Mouse (Mus musculus): Measurements from ENCODE around the gene P3h2. TPM values are rescaled to one million over a fixed set of nuclear protein-coding genes. Genes with fewer than 3 reads are reported as not detected.

Gene P3h2
- polyA plus RNA-seq, 1 experiment: 2.4 TPM

DNA sequence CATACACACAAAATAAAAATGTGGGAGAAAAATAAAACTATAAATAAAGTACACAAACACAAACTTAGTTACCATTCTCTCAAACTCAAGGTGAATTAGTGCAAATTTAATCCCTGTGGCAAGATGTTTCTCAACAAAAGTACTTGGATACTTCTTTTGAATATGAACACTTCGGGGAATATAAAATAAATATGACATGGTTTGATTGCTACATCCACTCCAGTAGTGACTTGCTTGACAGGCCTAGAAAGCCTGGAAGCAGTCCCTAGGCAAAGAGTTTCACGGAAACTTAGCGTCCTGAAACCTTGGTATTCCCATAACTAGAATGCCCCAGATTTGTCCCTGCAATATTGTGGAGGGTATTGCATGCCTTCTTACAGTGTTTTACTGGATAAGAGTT is 99.8 kb downstream of the P3h2 start:
- no peaks in the 10 kb centered on the region for H3K36me3 ChIP-seq (replicated peaks; ENCODE audit: low read length)
- peaks cover 14% of the 10 kb centered on the region; the same call in 1 of the 2 replicates for H3K4me1 ChIP-seq
- H3K27me3 ChIP-seq (replicated peaks): no peaks in the 10 kb centered on the region
- H3K9me3 ChIP-seq: no peaks in the 10 kb centered on the region
- no peak for TF ChIP-seq GATA1 (IDR thresholded peaks at IDR 0.05; ENCODE audit: borderline replicate concordance, low read length)
- TF ChIP-seq FLI1 (IDR thresholded peaks at IDR 0.05; ENCODE audit: low read length): no peak
- no peak overlapping the region for H3K4me3 ChIP-seq (replicated peaks)

DNA sequence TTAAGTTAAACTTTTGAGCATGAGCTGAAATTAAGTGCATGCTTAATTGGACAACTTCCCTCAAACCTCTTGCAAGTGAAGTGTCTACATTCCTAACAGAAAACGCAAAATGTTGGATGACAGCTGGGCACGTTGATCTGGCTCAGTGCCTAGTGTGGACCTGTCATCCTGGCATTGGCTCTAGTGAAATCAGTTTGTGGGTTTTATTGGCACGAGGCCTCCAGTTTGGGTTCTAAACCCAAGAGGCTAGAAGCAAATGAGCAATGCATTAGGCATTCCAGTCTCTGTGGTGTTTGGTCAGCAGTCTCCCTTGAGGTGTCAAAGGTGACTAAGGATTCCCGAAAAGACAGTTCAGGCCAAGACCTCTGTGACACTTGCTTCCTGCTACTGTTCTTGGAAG is 102.3 kb downstream of the P3h2 start:
- Histone ChIP-seq H3K36me3 (replicated peaks; ENCODE audit: low read length) (no peaks in the 10 kb centered on the region), H3K4me3 (replicated peaks) (no peak overlapping the region), H3K4me1 (peaks cover 18% of the 10 kb centered on the region), H3K27me3 (replicated peaks) (no peaks in the 10 kb centered on the region), H3K9me3 (peaks cover 6% of the 10 kb centered on the region)
- TF ChIP-seq FLI1 (IDR thresholded peaks at IDR 0.05; ENCODE audit: low read length) (no peak), GATA1 (IDR thresholded peaks at IDR 0.05; ENCODE audit: borderline replicate concordance, low read length) (no peak)

DNA sequence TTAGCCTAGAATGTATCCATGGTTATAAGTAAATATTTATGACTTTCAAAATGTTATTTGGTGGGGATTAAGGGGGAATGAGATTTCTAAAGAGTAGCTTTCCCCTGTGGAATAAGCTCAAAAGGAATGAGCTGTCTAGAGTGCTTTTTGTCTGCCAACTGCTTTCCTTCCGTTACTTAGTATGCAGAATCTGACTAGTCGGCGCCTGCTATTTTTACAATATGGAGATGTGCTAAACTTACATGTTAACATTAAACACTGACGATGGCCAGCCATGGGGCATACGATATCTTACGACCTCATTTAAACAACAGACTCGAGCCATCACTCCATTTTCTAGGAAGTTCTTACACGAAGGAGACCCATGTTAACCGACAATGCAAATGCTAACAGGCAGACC is 102.7 kb downstream of the P3h2 start:
- H3K4me3 ChIP-seq (replicated peaks): no peak overlapping the region
- TF ChIP-seq FLI1 (IDR thresholded peaks at IDR 0.05; ENCODE audit: low read length) (no peak), GATA1 (IDR thresholded peaks at IDR 0.05; ENCODE audit: borderline replicate concordance, low read length) (no peak)
- H3K9me3 ChIP-seq: peaks cover 6% of the 10 kb centered on the region
- H3K4me1 ChIP-seq: peaks cover 18% of the 10 kb centered on the region
- H3K36me3 ChIP-seq (replicated peaks; ENCODE audit: low read length): no peaks in the 10 kb centered on the region
- H3K27me3 ChIP-seq (replicated peaks): no peaks in the 10 kb centered on the region

DNA sequence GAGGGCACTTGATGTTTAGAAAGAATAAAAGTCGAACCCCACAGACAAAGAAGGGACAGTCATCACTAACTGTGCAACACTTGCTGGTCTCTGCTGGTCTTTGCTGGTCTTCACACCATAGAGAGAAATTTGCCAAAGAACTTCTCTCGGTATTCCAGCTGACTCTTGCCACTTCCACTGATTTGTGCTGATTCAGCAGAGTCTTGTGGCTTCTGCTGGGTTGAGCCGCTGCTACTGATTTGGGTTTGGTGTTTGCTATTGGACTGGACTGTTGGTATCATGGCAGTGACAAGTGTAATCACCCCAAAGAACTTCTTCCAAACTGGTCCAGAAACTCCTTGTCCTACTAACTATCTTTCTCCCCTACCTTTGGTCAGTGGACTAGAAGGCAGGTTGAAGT is 111.0 kb downstream of the P3h2 start:
- Histone ChIP-seq H3K4me3 (replicated peaks) (no peak overlapping the region), H3K9me3 (peaks cover 6% of the 10 kb centered on the region), H3K36me3 (replicated peaks; ENCODE audit: low read length) (peaks cover 19% of the 10 kb centered on the region), H3K27me3 (replicated peaks) (no peaks in the 10 kb centered on the region), H3K4me1 (peaks cover 4% of the 10 kb centered on the region; the same call in 1 of the 2 replicates)
- TF ChIP-seq GATA1 (IDR thresholded peaks at IDR 0.05; ENCODE audit: borderline replicate concordance, low read length) (no peak), FLI1 (IDR thresholded peaks at IDR 0.05; ENCODE audit: low read length) (no peak)

DNA sequence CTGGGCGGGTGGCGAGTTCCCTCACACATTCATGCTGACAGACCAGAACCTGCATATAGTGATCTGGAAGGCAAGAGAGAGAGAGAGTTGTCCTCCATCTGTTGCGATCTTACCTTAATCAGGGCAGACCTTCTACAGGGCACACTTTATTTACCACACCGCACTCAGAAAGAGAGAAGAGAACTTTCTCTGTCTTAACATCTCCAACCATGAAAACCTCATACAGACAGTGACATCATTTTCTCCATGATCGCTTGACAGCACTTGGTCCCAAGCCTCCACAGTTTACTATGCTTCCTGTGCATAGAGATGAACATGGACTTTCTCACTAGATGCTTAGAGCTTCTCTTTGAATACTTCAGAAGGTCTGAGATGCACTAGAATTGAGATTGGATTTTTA is 118.4 kb downstream of the P3h2 start:
- H3K36me3 ChIP-seq (replicated peaks; ENCODE audit: low read length): peaks cover 17% of the 10 kb centered on the region
- H3K27me3 ChIP-seq (replicated peaks): no peaks in the 10 kb centered on the region
- TF ChIP-seq GATA1 (IDR thresholded peaks at IDR 0.05; ENCODE audit: borderline replicate concordance, low read length): no peak
- no peak for TF ChIP-seq FLI1 (IDR thresholded peaks at IDR 0.05; ENCODE audit: low read length)
- H3K4me1 ChIP-seq: peaks cover 4% of the 10 kb centered on the region; the same call in 1 of the 2 replicates
- H3K9me3 ChIP-seq: no peaks in the 10 kb centered on the region
- H3K4me3 ChIP-seq (replicated peaks): no peak overlapping the region

DNA sequence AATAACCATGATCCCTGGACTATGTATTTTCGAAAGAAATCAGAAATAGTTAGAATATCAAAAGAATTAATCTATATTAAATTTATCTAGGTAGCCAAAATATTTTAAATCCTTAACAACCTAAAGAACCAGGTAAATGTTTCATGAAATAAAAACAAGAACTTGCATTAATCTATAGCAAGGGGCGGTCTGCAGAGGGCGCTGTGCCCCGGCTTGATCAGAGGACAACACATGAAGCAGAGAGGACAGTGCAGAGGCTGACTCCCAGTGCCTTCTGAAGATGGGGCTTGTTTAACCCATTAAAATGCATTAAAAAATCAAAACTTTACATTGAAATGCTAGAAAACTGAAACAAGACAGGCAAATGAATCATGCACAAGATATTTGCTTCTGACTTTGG is 121.9 kb downstream of the P3h2 start:
- no peak for TF ChIP-seq GATA1 (IDR thresholded peaks at IDR 0.05; ENCODE audit: borderline replicate concordance, low read length)
- TF ChIP-seq FLI1 (IDR thresholded peaks at IDR 0.05; ENCODE audit: low read length): no peak
- H3K27me3 ChIP-seq (replicated peaks): no peaks in the 10 kb centered on the region
- peaks cover 14% of the 10 kb centered on the region for H3K36me3 ChIP-seq (replicated peaks; ENCODE audit: low read length)
- H3K4me3 ChIP-seq (replicated peaks): no peak overlapping the region
- H3K9me3 ChIP-seq: no peaks in the 10 kb centered on the region
- peaks cover 3% of the 10 kb centered on the region; the same call in 1 of the 2 replicates for H3K4me1 ChIP-seq

DNA sequence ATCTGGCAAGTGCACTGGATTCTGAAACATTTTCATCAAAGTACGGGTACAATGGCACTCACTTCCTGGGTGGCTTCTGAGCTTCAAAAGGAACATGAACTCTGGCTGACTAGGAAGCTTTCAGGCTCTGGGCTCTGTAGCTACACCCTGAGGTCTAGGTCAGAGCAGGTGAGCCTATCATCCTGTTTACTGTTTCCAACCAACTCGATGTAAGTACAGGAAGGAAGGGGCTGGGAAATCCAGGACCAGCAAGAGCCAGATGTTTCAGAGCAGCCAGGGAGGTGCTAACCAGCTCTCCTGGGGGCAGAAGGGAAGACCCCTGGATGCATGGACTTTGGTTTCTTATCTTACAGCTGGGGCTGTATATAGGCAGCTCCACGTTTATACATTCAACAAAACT is 126.5 kb downstream of the P3h2 start:
- no peak for TF ChIP-seq GATA1 (IDR thresholded peaks at IDR 0.05; ENCODE audit: borderline replicate concordance, low read length)
- TF ChIP-seq FLI1 (IDR thresholded peaks at IDR 0.05; ENCODE audit: low read length): no peak
- Histone ChIP-seq H3K27me3 (replicated peaks) (no peaks in the 10 kb centered on the region), H3K4me3 (replicated peaks) (no peak overlapping the region), H3K4me1 (peaks cover 3% of the 10 kb centered on the region; the same call in 1 of the 2 replicates), H3K9me3 (no peaks in the 10 kb centered on the region), H3K36me3 (replicated peaks; ENCODE audit: low read length) (no peaks in the 10 kb centered on the region)

DNA sequence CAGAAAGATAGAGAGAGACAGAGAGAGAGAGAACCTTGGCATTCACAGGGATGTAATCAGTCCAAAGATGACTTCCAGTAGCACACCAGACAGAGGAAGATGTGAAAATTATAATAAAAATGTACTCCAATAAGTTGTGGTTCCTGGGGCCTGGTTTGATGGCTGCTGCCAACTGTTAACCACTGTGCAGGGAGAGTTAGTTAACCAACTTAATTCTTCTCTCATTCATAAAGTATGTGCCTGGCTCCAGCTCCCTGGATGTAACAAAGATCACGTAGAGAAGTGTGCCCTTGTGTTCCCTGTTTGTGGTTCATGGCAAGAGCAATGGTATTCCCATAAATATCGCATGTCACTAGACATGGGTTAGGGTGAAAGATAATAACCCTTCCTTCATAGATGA is 128.4 kb downstream of the P3h2 start:
- peaks cover 3% of the 10 kb centered on the region; the same call in 1 of the 2 replicates for H3K4me1 ChIP-seq
- no peaks in the 10 kb centered on the region for H3K27me3 ChIP-seq (replicated peaks)
- H3K9me3 ChIP-seq: no peaks in the 10 kb centered on the region
- no peak overlapping the region for H3K4me3 ChIP-seq (replicated peaks)
- TF ChIP-seq GATA1 (IDR thresholded peaks at IDR 0.05; ENCODE audit: borderline replicate concordance, low read length): no peak
- TF ChIP-seq FLI1 (IDR thresholded peaks at IDR 0.05; ENCODE audit: low read length): no peak
- peaks cover 13% of the 10 kb centered on the region for H3K36me3 ChIP-seq (replicated peaks; ENCODE audit: low read length)

DNA sequence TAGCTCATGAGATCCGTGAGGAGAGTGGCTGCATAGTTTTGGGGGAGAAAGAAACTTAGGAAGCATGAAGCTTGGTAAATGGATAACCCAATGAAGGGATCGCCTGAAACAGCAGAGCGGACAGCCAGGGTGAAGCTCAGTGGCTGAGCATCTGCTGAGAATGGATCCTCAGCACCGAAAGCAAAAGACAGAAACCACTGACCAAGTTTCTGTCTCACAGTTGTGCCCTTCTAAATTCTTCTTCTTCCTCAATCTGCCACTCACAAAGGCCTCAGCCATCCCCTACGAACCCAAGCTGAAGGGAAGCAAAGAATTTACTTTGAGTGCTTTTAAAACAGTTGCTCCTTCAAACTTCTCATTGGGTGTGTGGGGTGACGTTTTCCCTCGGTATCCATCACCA is 134.3 kb downstream of the P3h2 start:
- Histone ChIP-seq H3K9me3 (no peaks in the 10 kb centered on the region), H3K27me3 (replicated peaks) (no peaks in the 10 kb centered on the region), H3K4me3 (replicated peaks) (no peak overlapping the region), H3K4me1 (no peaks in the 10 kb centered on the region), H3K36me3 (replicated peaks; ENCODE audit: low read length) (peaks cover 55% of the 10 kb centered on the region)
- no peak for TF ChIP-seq GATA1 (IDR thresholded peaks at IDR 0.05; ENCODE audit: borderline replicate concordance, low read length)
- TF ChIP-seq FLI1 (IDR thresholded peaks at IDR 0.05; ENCODE audit: low read length): no peak

DNA sequence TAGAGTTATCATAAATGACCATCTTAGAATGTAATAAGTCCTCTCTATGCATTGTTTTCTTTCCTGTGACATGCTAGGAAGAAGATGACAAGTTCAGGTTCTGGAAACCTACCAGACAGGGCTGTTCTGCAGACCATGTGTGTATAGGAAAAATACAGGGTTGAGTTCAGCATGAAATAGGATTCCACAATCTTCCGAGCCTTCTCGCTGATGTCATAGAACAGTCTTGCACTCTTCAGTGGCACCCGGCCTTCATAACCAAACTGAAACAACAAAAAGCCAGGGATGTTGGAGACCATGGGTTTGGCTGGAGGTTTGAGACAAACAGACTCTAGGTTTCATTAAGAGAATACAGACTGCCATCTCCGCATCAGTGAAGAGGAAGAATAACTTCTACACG is 134.9 kb downstream of the P3h2 start:
- H3K4me1 ChIP-seq: no peaks in the 10 kb centered on the region
- H3K36me3 ChIP-seq (replicated peaks; ENCODE audit: low read length): peaks cover 58% of the 10 kb centered on the region
- no peak overlapping the region for H3K4me3 ChIP-seq (replicated peaks)
- no peaks in the 10 kb centered on the region for H3K27me3 ChIP-seq (replicated peaks)
- no peak for TF ChIP-seq GATA1 (IDR thresholded peaks at IDR 0.05; ENCODE audit: borderline replicate concordance, low read length)
- TF ChIP-seq FLI1 (IDR thresholded peaks at IDR 0.05; ENCODE audit: low read length): no peak
- H3K9me3 ChIP-seq: no peaks in the 10 kb centered on the region

DNA sequence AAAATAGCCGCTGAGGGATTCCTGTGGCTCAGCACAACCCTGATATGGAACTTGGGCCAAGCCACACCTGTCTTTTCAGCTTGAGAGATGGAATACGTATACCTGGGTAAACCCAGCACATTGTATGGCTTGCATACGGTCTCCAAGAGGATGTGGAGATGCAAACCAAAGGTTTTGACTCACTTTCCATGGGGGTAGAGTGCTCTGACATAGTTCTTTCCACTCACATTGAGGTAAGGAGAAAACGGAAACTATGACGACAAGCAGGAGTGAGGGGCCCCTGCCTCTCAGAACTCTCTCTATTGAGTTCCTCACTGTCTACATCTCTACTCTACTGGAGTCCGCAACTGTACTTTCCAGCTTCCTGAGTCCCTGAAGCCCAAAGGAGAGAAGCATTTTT is 135.4 kb downstream of the P3h2 start:
- H3K4me3 ChIP-seq (replicated peaks): no peak overlapping the region
- H3K4me1 ChIP-seq: no peaks in the 10 kb centered on the region
- H3K36me3 ChIP-seq (replicated peaks; ENCODE audit: low read length): peaks cover 63% of the 10 kb centered on the region
- no peaks in the 10 kb centered on the region for H3K9me3 ChIP-seq
- no peaks in the 10 kb centered on the region for H3K27me3 ChIP-seq (replicated peaks)
- TF ChIP-seq GATA1 (IDR thresholded peaks at IDR 0.05; ENCODE audit: borderline replicate concordance, low read length) (no peak), FLI1 (IDR thresholded peaks at IDR 0.05; ENCODE audit: low read length) (no peak)

All from megakaryocyte, embryonic 14.5 days (primary cell).